Mouse (Mus musculus) urinary bladder, postnatal 36 days (tissue): ENCODE data around the gene Arid1b.

Source experiments
- DNase-seq, 2 experiments: peaks; one replicate each; pipeline ENCODE4 v3.0.0; 2022; ENCODE audit warnings: low spot score in 2 of 2, mixed read lengths in 1 of 2

Arid1b gene

GRCm38 (mm10) chr17:5157609-5158008 lies 163.5 kb downstream of the Arid1b start:
- DNase-seq, result no peak

GRCm38 (mm10) chr17:5162525-5162924 lies 168.4 kb downstream of the Arid1b start:
- DNase-seq, result no peak

- no peak for DNase-seq
These were observed 169.2 kb downstream of the Arid1b start for GRCm38 (mm10) chr17:5163251-5163826.

- no peak for DNase-seq
These were observed 170.7 kb downstream of the Arid1b start for GRCm38 (mm10) chr17:5164794-5165193.

GRCm38 (mm10) chr17:5165201-5165825 lies 171.2 kb downstream of the Arid1b start:
- no peak for DNase-seq

GRCm38 (mm10) chr17:5166175-5166574 lies 172.0 kb downstream of the Arid1b start:
- no peak for DNase-seq

- DNase-seq, result no peak
These were observed 173.9 kb downstream of the Arid1b start for GRCm38 (mm10) chr17:5168046-5168445.

GRCm38 (mm10) chr17:5168640-5169039 lies 174.5 kb downstream of the Arid1b start:
- no peak for DNase-seq

GRCm38 (mm10) chr17:5170321-5170720 lies 176.2 kb downstream of the Arid1b start:
- no peak for DNase-seq

GRCm38 (mm10) chr17:5171467-5171866 lies 177.3 kb downstream of the Arid1b start:
- no peak for DNase-seq

- no peak for DNase-seq
These were observed 180.4 kb downstream of the Arid1b start for GRCm38 (mm10) chr17:5174426-5175020.

GRCm38 (mm10) chr17:5175535-5175934 lies 181.4 kb downstream of the Arid1b start:
- no peak for DNase-seq

- DNase-seq, result no peak
These were observed 182.2 kb downstream of the Arid1b start for GRCm38 (mm10) chr17:5176315-5176714.

GRCm38 (mm10) chr17:5178534-5178933 lies 184.4 kb downstream of the Arid1b start:
- no peak for DNase-seq

GRCm38 (mm10) chr17:5179004-5179403 lies 184.9 kb downstream of the Arid1b start:
- no peak for DNase-seq

- no peak for DNase-seq
These were observed 185.3 kb downstream of the Arid1b start for GRCm38 (mm10) chr17:5179412-5179811.

- DNase-seq, result no peak
These were observed 185.9 kb downstream of the Arid1b start for GRCm38 (mm10) chr17:5179925-5180525.

- no peak for DNase-seq
These were observed 186.8 kb downstream of the Arid1b start for GRCm38 (mm10) chr17:5180925-5181324.

GRCm38 (mm10) chr17:5182493-5182892 lies 188.4 kb downstream of the Arid1b start:
- no peak for DNase-seq

- DNase-seq, result no peak
These were observed 191.4 kb downstream of the Arid1b start for GRCm38 (mm10) chr17:5185501-5185900.

- no peak for DNase-seq
These were observed 193.4 kb downstream of the Arid1b start for GRCm38 (mm10) chr17:5187546-5187945.

- DNase-seq, result no peak
These were observed 194.3 kb downstream of the Arid1b start for GRCm38 (mm10) chr17:5188400-5188799.
